Mouse (Mus musculus) CD4-positive, CD25-positive, alpha-beta regulatory T cell, adult 4 months (primary cell): ENCODE results near the gene Fam71e1. TPM values are rescaled to one million over a fixed set of nuclear protein-coding genes. Genes with fewer than 3 reads are reported as not detected.
A peak's percentile ranks its signal among the peaks of the same experiment; 100 is the strongest.

Source experiments
- ATAC-seq: one replicate; pipeline ENCODE4 v1.8.0; 2017
- polyA plus RNA-seq, 2 experiments: library from polyadenylated mRNA; unstranded; fragments of 100-300 nt; shearing (Covaris generic); gene quantifications; one replicate each; pipeline ENCODE4 v1.2.1; 2017

Gene Fam71e1
- polyA plus RNA-seq, 2 experiments from 2014 or later = 3.9 to 5.4 TPM

DNA sequence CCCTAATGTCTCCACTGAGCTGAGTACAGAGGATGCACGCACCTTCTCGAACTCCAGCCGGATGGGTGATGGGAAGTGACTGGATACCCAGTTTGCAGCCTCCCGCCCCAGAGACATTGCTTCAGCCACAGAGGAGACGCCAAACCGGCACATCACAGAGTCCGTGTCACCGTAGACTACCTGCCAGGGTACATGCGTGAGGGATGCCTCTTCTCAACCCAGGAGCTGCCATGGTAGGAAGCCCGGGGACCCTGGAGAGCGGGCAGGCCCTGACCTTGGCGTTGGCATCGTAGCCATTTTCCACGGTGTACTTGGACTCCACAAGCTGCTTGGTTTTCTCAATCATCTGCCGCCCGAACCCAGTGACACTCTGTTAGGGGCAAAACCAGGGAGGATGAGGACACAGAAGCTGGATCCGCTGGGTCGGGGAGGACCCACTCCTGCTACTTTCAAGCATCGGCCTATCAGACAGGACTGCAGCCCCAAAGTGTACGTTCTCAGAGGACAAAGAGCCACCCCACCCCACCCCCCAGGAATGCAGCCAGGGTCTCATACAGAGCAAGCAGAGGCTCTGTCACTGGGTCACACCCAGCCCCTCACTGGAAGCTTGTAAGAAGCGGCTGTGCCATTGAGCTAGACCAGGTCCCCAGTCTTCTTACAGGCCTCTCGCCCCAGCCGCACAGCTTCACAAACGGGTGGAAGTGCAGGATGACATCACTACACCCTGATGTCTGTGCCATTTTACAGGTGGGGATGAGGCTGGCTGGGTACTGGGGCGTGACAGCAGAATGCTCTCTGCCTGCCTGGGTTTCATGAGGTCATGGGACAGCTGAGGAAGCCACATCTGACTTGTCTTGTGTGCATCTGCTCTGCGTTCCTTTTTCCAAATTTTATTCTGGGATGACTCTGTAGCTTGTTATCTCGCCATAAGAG lies 39.5 kb downstream of the Fam71e1 start:
- no peak for ATAC-seq

- ATAC-seq = no peak
These were observed 40.2 kb downstream of the Fam71e1 start for GRCm38 (mm10) chr7:44536590-44536968.

GRCm38 (mm10) chr7:44537009-44537408 lies 40.6 kb downstream of the Fam71e1 start:
- no peak for ATAC-seq

- ATAC-seq = no peak
These were observed 41.1 kb downstream of the Fam71e1 start for GRCm38 (mm10) chr7:44537496-44537895.

- no peak for ATAC-seq
These were observed 42.6 kb downstream of the Fam71e1 start for GRCm38 (mm10) chr7:44538756-44539624.

- ATAC-seq = no peak
These were observed 46.2 kb downstream of the Fam71e1 start for GRCm38 (mm10) chr7:44542555-44542954.

- no peak for ATAC-seq
These were observed 46.7 kb downstream of the Fam71e1 start for GRCm38 (mm10) chr7:44543071-44543470.

DNA sequence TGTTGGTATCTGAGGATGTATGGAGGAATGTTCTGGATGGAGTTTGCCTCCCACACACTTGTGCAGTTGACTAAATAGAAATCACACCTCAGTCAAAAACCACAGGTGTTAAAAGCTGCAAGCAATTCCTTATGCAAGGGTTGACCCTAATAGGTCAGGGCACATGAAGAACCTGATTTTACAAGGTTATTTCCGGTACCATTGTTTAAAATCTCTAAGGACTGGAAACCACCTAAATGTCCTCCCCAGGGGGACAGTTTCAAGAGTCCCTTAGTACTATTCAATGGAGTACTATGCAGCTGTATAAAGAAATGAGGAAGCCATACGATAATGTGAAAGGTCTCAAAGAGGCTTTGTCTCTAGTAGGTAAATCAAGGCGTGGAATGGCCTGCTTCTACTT lies 49.9 kb downstream of the Fam71e1 start:
- ATAC-seq = no peak

GRCm38 (mm10) chr7:44547041-44547440 lies 50.7 kb downstream of the Fam71e1 start:
- ATAC-seq = no peak

DNA sequence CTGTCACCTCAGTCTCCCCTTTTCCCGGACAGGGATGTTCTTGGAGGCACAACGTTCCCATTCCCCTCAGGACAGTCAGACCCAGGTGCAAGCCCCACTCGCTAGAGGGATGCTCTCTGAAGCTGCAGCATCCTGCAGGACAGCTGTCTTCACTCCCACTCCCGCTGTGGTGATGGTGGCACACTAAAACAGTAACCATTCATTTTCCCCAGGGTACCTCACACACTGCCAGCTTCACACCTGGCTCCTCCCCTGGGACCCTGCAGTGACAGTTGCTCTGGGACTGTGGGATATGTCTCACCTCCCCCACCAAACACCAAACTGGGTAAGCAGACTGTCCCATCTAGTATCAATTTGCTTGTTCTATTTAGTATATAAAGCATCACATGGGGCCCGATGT lies 51.3 kb downstream of the Fam71e1 start:
- no peak for ATAC-seq

DNA sequence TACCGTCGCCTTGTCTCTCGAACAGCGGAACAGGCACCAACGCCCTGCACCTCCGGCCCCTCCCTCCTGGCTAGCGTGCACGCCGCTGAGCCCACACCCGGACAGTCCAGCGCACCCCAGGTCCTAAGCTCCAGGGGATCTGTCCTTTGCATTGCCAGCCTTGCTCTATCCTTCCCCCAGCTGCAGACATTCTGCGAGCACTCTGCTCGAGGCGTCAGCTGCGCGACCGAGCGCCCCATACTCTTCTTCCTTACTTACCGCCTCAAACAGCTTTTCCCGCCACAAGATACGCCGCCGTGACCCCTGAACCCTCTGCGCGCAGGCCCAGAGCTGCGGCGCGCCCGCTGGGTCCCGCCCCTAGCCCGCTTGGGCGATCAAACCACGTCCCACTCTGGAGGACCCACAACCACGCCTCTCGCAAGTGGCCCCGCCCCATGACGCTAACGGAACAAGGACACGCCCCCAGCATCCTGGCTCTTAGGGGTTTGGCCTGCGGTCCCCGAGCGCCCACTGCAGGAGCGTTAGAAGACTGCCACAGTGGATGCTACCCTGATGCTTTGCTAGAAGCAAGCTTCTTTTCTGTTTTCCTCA lies 52.2 kb downstream of the Fam71e1 start, which contains the start of gene Pold1:
TSS of gene Pold1 (minus strand) at position 353 of the 591 bp plus-strand sequence.
- peak; percentile 94 for ATAC-seq

- no peak for ATAC-seq
These were observed 53.4 kb downstream of the Fam71e1 start for GRCm38 (mm10) chr7:44549621-44550408.

- ATAC-seq = no peak
These were observed 54.0 kb downstream of the Fam71e1 start for GRCm38 (mm10) chr7:44550409-44550678.

Other genes with a start within 250 kb of the Fam71e1 start
- gene 1700028J19Rik, start 249.9 kb upstream of the Fam71e1 start, polyA plus RNA-seq = 1 to 10 TPM in 1 of 2 experiments, under 1 TPM in 1; 0.93 to 1.7 TPM
- 100 to 1,000 TPM; 101 to 192 TPM for gene 2410002F23Rik, start 249.9 kb upstream of the Fam71e1 start, polyA plus RNA-seq
- not detected for gene Acp4, start 239.2 kb upstream of the Fam71e1 start, polyA plus RNA-seq
- not detected for gene Gm15517, start 235.1 kb upstream of the Fam71e1 start, polyA plus RNA-seq
- gene Clec11a, start 189.7 kb upstream of the Fam71e1 start, polyA plus RNA-seq = under 1 TPM; 0.35 to 0.66 TPM
- gene Shank1, start 186.3 kb upstream of the Fam71e1 start, polyA plus RNA-seq = under 1 TPM; 0.12 to 0.58 TPM
- gene Syt3, start 112.5 kb upstream of the Fam71e1 start, polyA plus RNA-seq = not detected
- gene 1700008O03Rik, start 110.8 kb upstream of the Fam71e1 start, polyA plus RNA-seq = not detected
- not detected for gene Lrrc4b, start 67.6 kb upstream of the Fam71e1 start, polyA plus RNA-seq
- gene Aspdh, start 31.2 kb upstream of the Fam71e1 start, polyA plus RNA-seq = under 1 TPM in 1 of 2 experiments, not detected in 1; 0.73 TPM
- 10 to 100 TPM; 54.9 to 76.4 TPM for gene Josd2, start 28.6 kb upstream of the Fam71e1 start, polyA plus RNA-seq
- gene Emc10, start 52 bp upstream of the Fam71e1 start, polyA plus RNA-seq = 10 to 100 TPM; 15.2 to 16.1 TPM
- not detected for gene Mybpc2, start 28.1 kb downstream of the Fam71e1 start, polyA plus RNA-seq
- 1 to 10 TPM in 1 of 2 experiments, under 1 TPM in 1; 0.11 to 4.2 TPM for gene Spib, start 35.5 kb downstream of the Fam71e1 start, polyA plus RNA-seq
- 10 to 100 TPM; 18.4 to 45.5 TPM for gene Pold1, start 52.3 kb downstream of the Fam71e1 start, polyA plus RNA-seq
- 10 to 100 TPM; 42.2 to 57.7 TPM for gene Nr1h2, start 57.4 kb downstream of the Fam71e1 start, polyA plus RNA-seq
- gene Napsa, start 75.8 kb downstream of the Fam71e1 start, polyA plus RNA-seq = 1 to 10 TPM in 1 of 2 experiments, under 1 TPM in 1; 0.52 to 6.7 TPM
- under 1 TPM in 1 of 2 experiments, not detected in 1; 0.42 TPM for gene Kcnc3, start 94.1 kb downstream of the Fam71e1 start, polyA plus RNA-seq
- not detected for gene Myh14, start 174.3 kb downstream of the Fam71e1 start, polyA plus RNA-seq
- not detected for gene Izumo2, start 212.2 kb downstream of the Fam71e1 start, polyA plus RNA-seq